Mouse (Mus musculus) kidney, postnatal 36 days (tissue): ENCODE data around the gene Rhoa.
"Not testable (repeated sequence)": the region's sequence is repeated elsewhere in the genome, so short reads cannot be mapped to it uniquely, and the experiment has no call there.

ENCODE experiments used
- DNase-seq, 2 experiments: peaks; one replicate each; pipeline ENCODE4 v3.0.0; 2021 to 2022; ENCODE audit warnings: mixed read lengths in 2 of 2

Rhoa gene

GRCm38 (mm10) chr9:108305629-108306520 lies at the start of gene Rhoa, which contains the start of gene Tcta:
Gene Rhoa (plus strand): TSS chr9:108306129.
Gene Tcta (minus strand): TSS chr9:108306160.
- DNase-seq: peak; percentile 98 to 100

GRCm38 (mm10) chr9:108260526-108260925 lies 45.4 kb upstream of the Rhoa start:
- DNase-seq: no peak

DNA sequence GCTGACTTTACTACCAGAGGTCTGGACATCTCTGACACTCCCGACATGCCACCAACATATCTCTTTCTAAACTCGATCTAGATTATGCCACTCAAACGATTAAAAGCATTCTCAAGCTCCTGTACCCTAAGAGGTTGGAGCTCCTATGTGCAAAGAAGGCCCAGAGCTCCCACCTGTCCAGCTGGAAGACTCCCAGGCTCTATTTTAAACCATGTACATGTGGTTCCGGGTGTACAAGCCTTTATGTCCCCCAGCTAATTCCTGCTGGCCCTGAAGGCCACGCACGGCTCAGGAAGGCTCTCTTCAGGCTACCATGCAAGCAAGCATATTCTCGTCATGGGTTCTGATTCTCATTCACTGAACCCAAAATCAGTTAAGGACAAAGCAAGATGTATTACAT lies 44.1 kb upstream of the Rhoa start:
- DNase-seq: no peak

DNA sequence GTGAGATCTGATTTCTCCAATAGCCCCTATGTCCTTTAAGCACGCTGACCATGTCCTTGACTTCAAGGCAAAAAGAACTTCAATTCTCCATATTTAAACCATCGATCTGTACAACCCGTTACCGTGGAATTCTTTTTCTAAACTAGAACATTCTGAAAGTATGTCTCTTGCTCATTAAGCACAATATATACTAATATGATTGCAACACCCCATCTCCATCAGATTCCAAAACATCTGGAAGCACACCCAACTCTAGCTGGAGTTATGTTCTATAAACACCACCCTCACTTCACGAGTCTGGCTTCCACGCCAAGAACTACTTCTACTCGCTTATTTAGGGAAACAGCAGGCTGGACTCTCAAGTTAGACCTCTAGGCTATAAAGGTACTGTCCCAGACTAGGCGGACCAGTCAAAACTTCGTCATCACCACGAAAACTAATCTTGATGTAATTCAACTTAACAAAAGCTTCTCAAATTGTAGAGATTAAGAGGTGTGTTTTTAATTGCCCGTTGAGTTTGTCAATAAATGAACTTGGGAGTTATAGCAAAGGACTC lies 43.4 kb upstream of the Rhoa start:
- DNase-seq: peak; percentile 16 to 18

- peak; percentile 73 to 82 for DNase-seq
Observed at GRCm38 (mm10) chr9:108263131-108263681, 42.7 kb upstream of the Rhoa start.

DNA sequence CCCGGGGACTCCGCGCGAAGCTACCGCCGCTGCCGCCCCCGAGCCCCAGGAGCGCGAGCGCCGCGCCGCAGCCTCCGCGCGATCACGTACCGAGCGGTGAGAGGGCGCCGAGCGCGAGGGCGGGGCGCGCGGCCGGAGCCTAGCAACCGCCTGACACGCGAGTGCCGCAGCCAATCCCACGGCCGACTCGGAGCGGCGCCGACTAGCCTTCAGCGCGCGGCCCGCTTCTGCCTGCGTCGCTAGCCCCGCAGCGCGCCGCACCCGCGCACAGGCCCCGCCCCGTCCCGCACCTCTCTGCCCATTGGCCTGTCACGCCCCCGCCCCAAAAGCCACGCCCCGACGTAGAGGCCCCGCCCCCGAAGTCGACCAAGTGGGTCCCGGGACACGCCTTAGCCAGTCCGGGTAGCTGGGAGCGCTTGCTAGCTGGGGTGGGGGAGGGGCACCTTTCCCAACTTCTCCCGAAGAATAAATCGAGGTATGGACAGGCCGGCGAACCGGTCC lies 42.2 kb upstream of the Rhoa start, which contains the start of gene Dag1:
Dag1 (minus strand) TSS at position 269 of the 501 bp plus-strand sequence.
- DNase-seq: peak; percentile 100

GRCm38 (mm10) chr9:108264191-108264921 lies 41.6 kb upstream of the Rhoa start:
- DNase-seq: peak; percentile 58 to 68

DNA sequence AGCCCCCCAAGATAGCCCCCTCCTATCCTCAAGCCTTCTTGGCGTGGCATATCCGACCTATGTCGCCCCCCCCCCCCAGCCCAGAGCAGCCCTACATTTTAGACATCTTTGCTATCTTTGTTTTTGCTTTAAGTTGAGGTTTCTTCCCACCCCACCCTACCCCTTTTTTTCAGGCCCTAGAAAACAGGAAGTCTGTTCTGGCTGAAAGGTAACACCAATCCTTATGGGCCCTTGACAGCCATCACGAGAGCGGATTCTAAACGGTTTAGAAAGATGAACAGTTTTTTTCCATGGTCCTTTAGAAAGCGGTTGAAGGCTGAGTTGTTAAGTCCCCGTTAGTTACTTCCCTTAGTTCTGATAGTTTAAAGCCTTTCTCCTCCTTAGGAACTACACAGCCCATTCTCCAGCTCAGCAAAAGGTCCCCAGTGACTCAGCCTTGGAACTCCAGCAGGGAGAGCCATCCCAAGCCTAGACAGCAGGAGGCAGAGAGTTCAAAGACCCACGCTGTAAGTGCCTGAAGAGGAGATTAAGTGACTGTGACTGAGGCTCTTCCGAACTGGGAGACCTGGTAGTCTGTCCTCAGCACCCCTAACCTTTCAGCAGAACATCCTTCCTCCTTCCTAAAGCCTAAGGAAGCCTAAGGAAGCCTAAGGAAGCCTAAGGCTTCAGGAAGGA lies 39.5 kb upstream of the Rhoa start:
- no peak for DNase-seq

GRCm38 (mm10) chr9:108267691-108268090 lies 38.2 kb upstream of the Rhoa start:
- peak; percentile 14 to 46 for DNase-seq

DNA sequence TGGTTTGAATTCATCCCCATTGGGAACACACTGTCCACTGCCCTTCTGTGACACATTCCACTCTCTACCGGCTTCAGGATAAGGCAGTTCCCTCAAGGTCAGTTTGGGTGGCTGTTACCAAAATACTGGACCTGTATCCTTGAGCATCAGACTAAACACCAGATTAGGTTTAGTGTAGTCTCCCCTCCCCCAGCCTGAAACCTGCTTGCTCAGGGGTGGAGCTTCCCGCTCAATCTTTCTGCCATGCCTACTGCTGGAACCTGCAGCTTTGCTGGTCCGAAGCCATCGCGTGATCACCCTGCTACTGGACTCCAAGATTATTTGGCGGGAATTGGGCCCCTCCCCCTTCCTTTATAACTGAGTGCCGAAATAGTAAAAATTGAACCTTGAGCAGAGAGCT lies 37.2 kb upstream of the Rhoa start:
- peak; percentile 15 to 21 for DNase-seq

DNA sequence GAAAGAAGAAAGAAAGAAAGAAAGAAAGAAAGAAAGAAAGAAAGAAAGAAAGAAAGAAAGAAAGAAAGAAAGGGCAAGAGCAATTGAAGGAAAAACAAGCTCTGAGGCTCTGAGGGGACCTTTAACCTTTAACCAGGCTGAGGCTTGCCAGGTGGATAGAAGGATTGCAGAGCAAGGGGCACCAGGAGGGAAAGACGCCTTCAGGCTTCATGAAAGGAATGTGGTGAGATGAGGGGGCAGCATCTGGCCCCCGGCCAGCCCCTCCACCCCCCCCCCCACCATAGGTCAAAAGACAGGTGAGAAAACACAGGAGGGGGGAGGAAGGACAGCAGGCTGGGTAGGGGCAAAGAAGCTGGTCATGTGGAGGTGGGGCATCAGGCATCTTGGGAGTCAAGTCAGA lies 34.0 kb upstream of the Rhoa start:
- peak; percentile 58 to 65 for DNase-seq

GRCm38 (mm10) chr9:108272691-108273090 lies 33.2 kb upstream of the Rhoa start:
- no peak for DNase-seq

GRCm38 (mm10) chr9:108273485-108273884 lies 32.4 kb upstream of the Rhoa start:
- no peak for DNase-seq

DNA sequence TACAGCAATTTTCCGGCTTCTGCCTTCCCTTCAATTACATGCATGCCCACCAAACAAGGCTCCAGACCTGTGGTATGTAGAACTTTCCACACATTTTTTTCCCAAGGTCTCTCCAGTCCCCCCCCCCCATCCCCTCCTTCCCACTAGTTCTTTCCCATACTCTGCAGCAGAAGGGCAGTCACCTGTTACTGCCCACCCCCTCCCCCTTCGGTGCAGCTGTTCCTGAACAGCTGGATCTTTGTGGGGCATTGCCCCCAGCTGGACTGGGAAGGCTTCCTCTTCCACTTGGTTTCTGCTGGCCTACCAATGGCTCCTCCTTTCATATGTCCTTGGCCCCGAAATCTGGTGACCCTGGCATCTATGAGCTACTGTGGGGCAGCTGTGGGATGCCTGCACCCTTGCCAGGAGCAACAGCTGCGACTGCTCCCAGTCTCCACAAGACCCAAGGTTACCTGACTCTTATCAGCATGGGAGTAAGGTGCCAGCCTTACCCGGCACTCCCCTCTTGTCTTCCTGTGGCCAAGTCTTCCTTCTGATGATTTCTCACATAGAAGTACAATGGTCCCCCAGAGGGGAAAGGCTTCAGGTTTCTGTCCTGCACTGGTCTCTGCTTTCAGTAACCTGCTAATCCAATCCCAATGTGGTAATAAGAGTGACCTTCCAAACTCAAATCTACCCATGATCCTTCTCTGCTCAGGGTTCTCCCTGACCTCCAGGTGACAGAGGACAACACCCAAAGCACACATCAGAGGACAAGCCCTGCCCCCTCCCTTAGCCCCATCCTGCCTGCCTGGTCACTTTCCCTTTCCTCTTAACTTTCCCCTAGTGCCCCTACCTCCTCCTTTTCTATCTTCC lies 31.2 kb upstream of the Rhoa start:
- DNase-seq: peak in 1 of 2 experiments; percentile 11

GRCm38 (mm10) chr9:108275331-108275659 lies 30.6 kb upstream of the Rhoa start:
- DNase-seq: no peak

DNA sequence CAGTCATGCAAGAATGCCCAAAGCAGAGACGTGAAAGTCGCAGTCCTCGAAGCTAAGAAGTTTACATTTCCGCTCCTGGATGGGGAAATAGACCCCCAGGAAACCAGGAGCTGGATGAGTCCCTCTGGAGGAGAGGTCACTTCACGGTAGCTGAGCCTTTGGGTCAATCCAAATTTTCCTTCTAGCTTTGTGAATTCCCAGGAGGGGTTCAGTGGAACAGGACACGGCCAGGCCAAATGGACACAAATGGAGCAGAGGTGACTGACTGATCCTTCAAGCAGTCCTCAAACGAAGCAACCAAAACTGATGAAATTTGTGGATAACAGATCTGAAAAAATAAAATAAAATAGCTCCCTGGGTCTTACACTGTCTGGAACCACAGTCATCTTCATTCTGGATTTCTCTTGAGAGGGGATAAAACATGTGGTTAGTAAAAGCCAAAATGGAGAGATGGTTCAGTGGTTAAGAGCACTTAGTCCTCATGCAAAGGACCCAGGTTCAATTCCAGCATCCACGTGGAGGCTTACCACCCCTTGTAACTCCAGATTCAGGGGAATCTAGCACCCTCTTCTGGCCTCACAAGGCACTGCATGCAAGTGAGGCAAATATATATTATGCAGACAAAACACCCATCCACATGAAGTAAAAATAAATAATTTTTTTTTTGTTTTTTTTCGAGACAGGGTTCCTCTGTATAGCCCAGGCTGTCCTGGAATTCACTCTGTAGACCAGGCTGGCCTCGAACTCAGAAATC lies 27.1 kb upstream of the Rhoa start:
- peak; percentile 50 to 80 for DNase-seq

DNA sequence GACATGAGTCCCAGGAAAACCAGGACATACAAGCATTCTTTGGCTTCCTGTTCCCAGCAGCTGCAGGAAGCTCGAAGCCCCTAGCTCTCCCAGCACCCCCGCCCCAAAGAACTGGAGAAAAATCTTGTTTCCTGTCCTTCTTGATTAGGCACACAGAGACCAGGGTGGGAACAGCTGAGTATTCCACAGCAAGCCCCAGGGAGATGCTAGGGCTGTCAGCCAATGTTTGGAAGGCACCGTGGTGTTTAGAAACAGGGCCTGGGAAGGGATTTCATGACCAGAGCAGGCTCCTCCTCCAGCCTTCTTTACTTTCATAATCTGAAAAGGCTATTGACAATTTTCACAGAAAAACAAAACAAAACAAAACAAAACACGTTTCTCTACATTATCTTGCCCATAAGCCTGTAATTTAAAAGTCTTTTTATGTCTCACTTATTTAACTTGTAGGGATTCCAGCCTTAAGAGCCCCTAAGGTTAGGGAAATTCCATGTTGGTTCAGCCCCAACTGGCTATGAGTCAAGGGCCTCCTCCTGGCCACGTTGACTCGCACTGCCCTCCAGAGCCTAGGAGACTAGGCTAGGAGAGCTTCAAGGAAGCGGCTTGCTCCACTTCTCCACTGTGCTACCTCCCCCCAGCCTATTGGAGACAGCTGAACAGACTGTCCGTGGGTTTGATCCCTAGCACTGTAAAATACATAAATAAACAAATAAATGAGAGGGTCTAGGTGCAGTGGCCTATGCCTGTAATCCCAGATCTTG lies 25.7 kb upstream of the Rhoa start:
- DNase-seq: peak; percentile 76

- peak; percentile 84 to 92 for DNase-seq
Observed at GRCm38 (mm10) chr9:108284410-108284809, 21.5 kb upstream of the Rhoa start.

- DNase-seq: not testable (repeated sequence)
Observed at GRCm38 (mm10) chr9:108287526-108288238, 18.2 kb upstream of the Rhoa start.
